Mouse (Mus musculus): Measurements from ENCODE around the gene Shank2.

- TF ChIP-seq CTCF (IDR thresholded peaks at IDR 0.05) (no peak), EP300 (IDR thresholded peaks at IDR 0.05; ENCODE audit: insufficient read depth, low read depth, low read length) (no peak), POLR2A (IDR thresholded peaks at IDR 0.05; ENCODE audit: insufficient read depth, low read depth, low read length) (no peak)
Measured at GRCm38 (mm10) chr7:144134699-144135098, 133.0 kb downstream of the Shank2 start.

All from heart, adult 2 months (tissue).